Mouse (Mus musculus) c-Kit-positive CD71-positive TER-119-negative erythroid progenitor cells, embryonic 14.5 days (primary cell): Measurements from ENCODE around the gene Vps25.

Source experiments
- DNase-seq: peaks from one replicate; pipeline ENCODE4 v3.0.0-alpha.2; 2013; ENCODE audit warnings: low read depth

Vps25 gene

DNA sequence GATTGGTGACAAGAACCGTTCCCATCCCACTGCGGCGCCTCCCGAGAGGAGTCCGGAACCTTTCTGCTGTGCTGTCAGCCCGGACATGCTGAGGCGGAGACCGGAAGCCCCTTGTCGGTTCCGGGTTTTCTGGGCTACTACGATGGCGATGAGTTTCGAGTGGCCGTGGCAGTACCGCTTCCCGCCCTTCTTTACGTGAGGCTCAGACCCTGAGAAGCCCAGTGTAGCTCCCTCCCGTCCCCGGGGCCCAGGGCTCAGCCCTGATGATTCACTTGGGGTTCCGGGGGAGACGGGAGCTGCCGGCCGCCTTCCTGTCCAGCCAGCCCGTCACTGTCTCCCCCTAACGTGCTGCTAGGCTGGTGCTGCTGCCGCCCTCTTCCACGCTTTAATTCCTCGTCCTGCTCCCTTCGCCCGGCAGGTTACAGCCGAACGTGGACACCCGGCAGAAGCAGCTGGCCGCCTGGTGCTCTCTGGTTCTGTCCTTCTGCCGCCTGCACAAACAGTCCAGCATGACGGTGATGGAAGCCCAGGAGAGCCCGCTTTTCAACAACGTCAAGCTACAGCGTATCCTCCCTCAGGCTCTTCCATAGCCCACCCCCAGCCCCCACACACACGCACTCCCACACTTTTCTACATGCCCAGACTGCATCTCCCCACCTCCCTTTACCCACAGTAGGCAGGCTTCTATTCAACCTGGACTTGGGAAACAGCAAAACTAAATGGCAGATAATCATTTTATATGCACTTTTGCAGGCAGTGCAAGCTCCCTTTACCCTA lies at the start of gene Vps25:
Gene Vps25, plus strand, starts transcription at position 95 of the 777 bp plus-strand sequence.
- no peak for DNase-seq

DNA sequence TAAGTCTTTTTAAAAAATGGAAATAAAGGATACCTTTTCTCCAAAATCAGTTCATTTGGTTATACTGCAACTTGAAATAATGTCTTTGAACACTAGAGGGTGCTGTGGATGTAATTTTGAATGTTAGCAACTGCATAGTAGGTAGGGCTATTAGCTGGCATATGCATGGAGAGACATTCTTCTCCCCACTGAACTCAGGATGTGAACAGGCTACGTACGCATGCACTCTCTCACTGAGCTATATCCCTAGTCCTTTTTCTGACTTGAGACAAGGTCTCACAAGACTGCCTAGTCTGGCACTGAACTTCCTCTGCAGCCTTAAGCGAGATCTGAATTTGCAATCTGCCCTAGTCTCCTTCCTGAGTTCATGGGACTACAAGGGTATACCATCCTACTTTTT lies 41.5 kb upstream of the Vps25 start:
- DNase-seq, result peak; percentile 74

DNA sequence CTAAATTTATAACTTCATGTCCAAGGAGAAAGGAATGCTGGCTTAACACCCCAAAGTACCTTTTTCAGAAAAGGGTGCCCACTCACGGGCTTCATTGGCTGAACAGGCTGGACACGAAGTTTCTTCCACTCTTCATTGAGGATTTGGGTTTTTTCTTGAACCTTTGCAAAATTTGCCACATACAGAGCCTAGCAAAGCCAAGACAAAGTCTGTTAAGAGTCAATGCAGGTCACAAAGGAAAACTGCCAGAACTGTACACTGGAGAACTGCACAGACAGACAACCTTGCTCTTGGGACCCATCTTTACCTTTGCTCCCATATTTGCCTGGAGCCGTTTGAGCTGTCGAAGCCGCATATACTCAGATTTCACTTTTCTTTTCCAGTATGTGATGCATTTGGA lies 36.6 kb upstream of the Vps25 start:
- DNase-seq, result no peak

DNA sequence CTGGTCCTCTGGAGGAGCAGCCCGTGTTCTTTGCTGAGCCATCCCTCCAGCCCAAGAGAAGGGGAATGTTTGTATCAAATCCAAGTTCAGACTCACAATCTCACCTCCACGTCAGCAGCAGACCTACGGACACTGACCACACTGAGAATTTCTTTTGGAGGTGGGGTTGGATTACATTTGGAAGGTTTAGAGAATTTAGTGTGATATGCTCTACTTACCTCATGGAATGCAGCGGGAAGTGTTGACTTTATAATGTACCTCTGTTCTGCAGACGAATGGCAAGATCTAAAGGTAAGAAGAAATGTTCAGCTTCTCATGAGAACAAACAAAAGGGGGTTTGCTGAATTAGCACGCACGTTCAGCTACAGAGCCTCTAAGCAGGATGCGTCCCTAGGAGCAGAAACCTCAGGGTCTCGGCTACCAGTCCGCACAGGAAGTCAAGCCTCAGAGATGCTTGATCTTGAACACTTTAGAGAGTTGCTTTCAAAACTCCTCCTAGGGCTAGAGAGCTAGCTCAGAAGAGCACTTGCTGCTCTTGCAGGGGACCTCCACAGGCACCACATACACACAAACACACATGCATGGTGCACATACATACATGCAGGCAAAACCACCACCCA lies 35.0 kb upstream of the Vps25 start:
- DNase-seq, result no peak

DNA sequence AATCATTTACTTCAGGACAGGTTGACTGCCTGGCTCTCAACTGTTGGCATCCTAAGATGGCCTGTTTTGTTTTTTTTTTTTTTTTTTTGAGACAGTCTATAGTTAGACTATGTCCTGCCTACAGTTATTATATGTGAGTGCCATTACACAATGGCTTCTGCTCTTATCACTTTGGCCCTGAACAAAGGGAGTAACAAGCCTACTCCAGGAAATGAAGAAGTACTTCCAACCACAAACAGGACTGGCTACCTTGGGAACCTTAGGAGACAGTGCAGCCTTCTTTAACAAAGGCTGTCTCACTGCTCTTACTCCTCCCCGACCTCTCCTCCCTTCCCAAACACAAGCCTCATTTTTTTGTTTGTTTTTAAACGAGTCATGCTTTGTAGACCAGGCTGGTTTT lies 32.7 kb upstream of the Vps25 start:
- DNase-seq, result no peak

DNA sequence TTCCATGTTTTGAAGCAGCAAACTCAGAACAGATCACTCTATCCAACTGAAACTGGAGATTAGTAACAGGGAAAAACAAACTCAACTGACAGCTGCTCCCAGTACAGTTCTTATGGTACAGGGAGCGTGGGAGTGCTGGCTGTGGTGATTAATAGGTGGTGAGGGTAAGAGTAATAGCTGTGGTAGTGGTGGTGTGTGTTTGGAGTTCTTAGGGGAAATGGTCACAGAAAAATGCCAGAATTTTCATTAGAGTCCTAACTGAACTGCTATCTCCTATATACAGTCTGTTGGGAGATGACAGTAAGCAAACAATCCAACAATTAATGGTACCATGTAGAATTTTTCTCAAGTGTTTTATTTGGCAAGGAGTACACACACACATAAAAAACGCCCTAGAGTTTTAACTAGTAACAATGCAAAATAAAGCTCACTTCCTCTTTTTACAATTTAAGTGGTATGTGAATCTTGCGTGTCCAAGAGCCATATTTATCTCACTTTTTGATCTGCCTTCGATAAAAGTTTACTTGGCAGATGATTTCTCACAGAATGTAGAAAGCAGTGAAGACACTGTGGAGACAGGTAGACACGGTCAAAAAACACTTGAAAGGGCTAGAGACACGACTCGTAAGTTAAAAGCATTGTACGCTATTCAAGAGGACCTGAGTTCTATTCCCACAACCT lies 32.1 kb upstream of the Vps25 start:
- DNase-seq, result no peak

DNA sequence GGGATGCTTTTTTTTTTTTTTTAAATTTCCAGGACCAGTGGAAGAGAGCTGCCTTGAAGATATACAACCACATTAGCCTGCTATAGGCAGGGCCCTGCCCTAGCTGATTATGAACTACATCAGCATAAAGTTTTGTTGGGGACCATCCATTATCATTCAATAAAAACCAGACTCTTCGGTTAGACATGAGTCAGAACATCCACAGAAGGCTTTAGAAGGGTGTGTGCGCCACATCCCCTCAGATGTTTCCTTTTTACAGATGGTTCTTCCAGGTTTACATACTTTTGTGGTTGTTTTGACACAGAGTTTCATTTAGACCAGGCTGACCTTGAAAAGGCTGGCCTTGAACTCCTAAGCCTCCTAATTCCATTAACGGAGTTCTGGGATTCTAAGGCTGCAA lies 29.2 kb upstream of the Vps25 start:
- DNase-seq, result no peak

DNA sequence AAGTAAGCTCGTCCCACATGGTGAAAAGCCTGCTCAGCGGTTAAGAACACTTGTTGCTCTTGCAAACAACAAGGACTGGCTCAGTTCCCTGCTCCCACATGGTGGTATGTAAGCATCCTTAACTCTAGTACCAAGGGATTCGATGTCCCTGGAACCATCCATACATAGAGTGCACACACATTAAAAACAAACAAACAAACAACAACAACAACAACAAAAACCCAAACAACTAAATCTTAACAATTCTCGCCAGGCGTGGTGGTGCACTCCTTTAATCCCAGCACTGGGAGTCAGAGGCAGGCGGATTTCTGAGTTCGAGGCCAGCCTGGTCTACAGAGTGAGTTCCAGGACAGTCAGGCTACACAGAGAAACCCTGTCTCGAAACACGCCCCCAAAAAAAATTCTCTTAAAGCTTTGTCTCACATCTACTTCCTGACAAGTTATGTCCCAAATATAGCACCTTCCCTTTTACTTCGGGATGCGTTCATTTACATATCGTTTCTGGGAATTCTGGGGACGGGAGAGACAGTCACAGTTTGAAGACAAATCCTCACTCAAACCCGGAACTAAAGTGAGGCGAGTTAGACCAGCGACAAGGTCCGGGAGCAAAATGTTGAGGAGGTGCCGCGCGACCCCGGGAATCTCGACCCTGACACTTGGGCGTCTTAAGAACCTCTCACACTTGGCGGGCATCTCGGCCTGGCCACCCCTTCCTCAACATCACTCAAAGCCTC lies 28.0 kb upstream of the Vps25 start:
- no peak for DNase-seq

DNA sequence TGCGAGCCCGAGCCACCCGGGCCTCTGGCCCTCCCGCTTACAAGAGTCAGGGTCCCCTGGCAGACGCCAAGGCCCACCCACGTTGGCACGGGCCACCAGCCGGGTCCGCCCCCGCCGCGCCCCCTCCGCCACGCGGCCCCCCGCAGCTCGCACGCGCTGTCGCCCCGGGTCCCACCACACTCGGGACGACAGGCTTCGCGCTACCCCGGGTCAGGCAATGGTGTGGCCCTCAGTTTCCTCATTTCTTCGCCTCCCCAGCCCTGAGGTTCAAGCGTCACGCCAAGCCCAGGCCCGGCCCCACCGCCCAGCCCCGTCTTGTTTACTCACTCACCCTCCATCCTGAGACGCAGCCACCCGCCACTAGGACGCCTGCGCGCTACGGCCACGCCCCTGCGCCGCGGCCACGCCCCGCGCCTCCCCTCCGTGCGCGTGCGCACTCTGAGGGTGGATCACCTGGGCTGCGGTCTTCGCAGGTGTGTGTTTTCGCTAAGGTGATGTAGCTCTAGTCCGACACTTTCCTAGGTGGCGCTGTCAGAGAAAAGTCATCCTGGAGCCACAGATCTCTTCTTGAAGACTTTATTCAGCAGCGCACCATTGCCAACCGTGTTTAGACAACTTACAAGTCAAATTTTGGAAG lies 27.3 kb upstream of the Vps25 start, which contains the start of gene Ezh1:
Gene Ezh1, minus strand, starts transcription at position 399 of the 637 bp plus-strand sequence.
- DNase-seq, result peak; percentile 54

DNA sequence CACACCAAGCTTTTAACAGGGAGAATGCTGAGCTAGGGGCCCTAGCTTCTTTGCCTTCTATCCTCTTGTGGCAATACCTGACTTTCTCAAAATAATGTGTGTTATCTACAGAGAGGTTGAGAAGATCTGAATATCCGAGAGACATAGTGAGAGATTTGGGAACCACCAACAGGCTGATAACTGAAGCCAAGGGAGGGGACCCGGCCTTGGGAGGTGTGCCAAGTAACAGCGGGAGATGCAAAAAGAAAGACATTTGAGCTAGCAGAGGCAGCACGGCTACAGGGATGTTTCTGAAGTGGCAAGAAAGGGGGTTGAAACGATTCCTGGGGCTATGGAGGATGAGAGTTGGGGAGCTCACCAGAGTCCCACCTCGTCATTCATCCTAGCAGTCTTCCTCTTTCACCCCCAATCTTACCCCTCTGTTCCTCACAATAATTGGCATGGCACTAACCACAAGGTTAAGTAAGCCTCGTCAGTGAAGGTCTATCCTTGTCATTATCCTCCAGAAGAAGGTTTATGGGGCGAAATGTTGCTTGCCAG lies 24.1 kb upstream of the Vps25 start:
- DNase-seq, result no peak

DNA sequence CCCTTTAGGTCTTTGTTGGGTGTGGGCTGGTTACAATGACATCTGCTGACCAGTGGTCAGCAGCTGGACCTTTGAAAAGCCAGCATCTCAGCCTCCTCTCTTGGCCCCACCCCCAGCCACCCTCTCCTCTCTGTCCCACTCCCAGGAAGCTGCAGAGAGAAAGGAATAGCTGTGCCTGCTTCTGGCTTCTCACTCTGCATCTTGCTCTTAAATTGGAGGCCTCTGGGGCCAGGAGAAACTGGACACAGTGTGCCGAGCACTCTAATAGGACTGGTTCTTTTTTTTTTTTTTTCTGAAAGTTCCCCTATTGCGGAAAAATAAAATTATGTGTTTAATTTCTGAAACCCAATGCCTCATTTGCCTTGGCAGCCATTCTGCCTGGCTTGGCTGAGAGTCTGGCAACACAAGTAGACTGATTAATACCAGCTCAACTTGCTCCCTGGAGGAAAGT lies 23.4 kb upstream of the Vps25 start:
- no peak for DNase-seq

DNA sequence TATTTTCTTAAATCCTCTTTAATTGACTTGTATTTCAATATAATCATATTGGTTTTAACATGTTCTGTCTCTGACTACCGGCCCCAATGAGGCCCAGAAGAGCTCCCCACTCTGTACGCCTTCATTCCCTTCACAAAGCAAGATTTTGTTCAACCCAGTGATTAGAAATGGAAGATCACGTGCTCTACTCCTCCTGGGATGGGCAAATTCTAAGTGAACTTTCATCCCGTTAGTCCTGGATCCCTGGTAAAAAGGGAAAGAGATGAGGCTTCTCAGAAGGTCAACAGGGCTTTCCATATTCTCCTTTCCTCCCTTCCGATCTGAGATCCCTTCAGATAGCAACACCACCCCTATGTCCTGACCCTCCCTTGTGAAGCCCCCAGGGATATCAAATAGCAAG lies 23.0 kb upstream of the Vps25 start:
- no peak for DNase-seq

DNA sequence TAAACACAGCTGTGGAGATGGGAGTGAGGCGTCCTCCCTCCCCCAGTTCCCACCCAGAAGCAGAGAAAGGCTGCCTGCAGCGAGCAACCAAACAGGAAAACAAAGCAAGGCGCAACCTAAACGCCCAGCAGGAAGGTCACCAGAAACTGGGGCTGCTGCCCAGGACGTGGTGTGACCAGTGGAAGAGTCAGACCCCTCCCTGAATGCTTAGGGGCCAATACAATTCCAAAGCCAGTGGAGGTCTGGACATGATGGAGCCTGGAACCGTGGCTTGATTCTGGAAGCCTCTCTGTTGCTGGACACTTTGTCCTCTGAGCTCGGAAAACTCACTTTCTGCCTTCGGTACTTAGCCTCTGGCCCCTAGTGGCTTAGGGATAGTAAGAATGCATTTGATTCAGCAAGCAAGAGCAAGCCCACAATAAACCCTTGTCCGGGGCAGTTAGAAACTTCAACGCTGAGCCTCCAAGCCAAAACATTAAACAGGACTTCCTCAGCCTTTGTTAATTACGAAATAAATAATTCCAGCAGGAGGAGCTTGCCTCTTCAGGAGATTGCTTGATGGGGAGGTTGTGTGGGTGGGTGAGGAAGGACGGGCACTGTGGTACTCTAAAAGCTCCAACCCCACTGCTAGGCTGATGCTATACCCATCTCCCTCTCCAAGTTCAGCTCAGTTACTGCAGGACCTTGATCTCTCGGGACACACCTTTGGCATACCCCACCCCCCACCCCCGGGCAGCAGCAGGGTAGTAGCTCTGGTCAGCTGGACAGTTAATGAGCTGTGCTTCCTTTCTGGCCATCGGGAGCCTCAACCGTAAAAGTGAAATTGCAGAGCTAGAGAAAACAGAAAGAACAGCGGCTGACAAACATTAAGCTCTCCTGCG lies 22.3 kb upstream of the Vps25 start:
- no peak for DNase-seq

DNA sequence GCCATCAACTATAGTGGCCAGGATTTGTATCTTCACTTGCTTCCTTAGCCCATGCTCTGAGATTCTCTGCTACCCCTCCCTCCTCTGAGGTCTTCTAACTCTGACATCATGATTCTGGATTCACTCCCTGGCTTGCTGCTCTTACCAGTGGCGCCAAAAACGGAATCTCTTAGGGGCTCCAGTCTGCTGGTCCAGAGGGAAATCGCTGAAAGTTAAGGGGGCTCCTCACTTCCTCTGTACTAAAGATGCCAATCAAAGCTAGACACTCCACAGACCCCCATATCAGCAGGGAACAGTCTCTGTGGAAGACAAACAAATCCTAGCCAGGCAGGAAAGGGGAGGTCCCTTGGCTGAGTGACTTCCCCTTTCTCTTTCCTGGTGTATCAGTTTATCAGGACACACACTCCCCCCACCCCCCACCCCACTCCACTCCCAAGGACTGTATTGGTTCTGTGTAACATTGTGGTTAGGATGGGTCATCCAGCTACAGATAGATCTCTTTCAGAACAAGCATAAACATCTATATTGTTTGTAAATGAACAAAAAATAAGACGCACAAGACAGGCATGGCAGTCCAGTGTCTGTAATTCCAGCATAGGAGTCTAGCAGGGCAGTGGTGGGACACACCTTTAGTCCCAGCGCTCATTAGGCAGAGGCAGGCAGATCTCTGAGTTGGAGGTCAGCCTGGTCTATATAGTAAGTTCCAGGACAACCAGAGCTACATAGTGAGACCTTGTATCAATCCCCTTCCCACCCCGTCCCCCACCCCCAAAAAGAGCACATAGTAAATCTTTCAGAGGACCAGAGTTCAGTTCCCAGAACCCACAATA lies 21.3 kb upstream of the Vps25 start:
- DNase-seq, result no peak

DNA sequence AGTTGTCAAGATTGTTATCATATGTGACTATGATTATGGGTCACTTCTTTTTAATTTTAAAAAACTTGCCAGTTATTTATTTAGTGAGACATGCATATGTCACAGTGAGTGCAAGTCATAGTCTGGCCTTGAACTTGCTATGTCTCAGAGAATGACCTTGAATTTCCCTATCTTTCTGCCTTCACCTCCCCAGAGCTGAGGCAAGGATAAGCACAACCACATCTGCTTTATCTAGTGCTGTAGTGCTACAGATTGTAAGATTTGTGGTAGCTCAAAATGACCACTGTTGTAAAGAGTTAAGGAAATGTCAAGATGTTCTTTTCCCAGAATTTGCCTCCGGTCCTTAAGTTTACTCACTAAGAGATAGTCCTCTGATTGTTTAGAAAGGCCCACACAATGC lies 20.3 kb upstream of the Vps25 start:
- no peak for DNase-seq

DNA sequence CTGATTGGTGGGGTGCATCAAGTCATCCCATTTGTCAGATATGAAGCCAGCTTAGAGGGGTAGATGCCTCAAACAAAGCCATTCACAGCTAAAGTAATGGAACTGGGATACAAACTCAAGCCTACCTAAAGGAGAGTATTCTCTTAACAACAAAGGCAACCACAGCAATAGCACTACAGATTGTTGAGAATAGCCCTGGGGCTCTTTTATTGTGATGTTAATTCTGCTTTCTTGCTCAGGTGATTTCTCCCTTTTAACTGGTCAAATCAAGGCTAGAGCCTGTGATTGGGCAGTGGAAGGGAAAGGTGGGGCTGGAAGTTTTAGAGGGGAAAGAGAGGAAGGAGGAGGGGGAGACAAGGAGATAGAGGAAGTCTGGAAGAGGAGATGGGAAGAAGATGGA lies 19.4 kb upstream of the Vps25 start:
- DNase-seq, result no peak

DNA sequence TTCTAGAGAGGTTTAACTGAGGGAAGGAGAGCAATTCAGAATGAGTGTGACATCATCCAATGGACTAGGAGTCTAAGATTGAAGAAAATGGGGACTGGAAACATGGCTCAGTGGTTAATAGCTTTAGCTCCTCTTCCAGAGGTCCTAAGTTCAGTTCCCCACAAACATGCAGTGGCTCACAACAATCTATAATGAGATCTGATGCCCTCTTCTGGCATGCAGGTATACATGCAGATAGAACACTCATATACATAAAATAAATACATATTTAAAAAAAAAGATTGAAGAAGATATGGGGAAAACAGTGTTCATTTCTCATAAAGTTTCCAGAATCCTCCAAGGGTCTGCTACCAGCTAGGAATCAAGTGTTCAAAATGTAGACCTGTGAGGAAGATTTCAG lies 18.1 kb upstream of the Vps25 start:
- DNase-seq, result no peak

DNA sequence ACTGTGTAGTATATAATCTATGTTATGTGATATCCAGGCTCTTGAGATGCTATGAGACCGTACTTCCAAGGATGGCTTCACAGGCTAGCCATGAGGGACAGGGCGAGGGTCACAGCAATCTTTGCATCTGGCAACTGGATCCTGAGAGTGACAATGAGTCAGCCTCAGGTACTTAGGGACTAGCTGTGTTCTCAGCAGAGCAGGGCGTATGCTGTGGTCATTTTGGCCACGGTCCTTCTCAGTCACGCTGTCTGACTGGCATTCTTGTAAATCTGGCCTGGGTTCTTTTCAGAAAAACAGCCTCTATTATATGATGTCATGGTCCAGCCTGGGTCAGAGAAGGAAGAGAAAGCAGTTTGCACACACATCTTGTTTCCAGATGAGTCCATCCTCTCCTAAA lies 16.7 kb upstream of the Vps25 start:
- no peak for DNase-seq

DNA sequence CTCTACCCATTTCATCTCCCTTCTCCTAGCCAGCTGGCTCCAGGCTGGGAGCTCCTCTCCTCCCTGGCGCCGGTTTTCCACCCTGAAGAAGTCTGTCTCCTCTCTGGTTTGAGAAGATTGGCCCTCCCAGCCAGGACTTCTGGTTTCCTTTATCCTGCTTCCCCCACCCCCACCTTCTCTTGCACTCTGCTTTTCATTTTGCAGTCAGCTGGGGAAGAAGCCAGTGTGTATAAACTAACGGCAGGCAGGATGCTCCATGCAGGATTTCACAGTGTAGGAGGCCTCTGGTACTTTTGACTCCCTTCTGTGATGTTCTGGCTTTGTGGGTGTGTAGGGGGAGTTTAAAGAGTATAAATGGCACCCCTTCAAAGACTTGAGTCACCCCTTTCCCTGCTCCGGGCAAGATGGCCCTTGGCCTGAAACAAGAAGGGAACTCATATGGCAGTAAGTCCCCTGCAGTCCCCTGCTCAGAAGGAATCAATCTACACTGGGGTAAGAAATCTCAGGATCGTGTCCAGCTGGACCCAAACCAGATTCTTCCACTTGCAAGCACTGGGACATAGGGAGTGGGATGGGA lies 15.3 kb upstream of the Vps25 start:
- DNase-seq, result no peak
